Mouse (Mus musculus): Measurements from ENCODE around the gene Eif4ebp2. TPM values are rescaled to one million over a fixed set of nuclear protein-coding genes. Genes with fewer than 3 reads are reported as not detected.

Eif4ebp2 gene
- polyA plus RNA-seq, 1 experiment = 127 TPM

DNA sequence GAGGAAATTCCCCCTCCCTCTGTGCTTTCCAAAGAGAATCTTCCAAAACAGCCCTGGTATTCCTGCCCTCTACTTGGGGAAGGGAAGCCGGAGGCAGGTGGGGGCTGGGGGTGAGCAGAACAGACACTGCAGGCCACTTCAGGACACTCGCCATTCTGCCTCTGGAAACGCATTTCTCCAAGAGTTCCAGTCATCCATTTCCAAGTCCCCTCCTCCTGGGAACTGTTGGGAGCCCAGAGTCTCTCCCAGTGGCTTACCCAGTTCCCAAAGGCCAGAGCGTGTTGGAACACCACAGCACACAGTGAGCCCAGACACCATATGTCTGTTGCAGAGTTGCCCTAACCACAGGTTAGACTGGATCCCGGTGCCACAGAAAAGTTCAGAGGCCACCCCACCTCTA is 73.8 kb downstream of the Eif4ebp2 start:
- Histone ChIP-seq H3K4me3 (ENCODE audit: insufficient read depth, low read depth, low read length) (no peak overlapping the region), H3K36me3 (ENCODE audit: control insufficient read depth, insufficient read depth, low read length) (no peaks in the 10 kb centered on the region), H3K27ac (ENCODE audit: insufficient read depth, low read depth, low read length) (no peak overlapping the region), H3K27me3 (replicated peaks; ENCODE audit: control insufficient read depth, insufficient read depth, low read length) (no peaks in the 10 kb centered on the region), H3K4me1 (ENCODE audit: control insufficient read depth, insufficient read depth, low read length) (peaks cover 25% of the 10 kb centered on the region)
- TF ChIP-seq POLR2A (IDR thresholded peaks at IDR 0.05; ENCODE audit: low read depth, low read length) = no peak
- TF ChIP-seq CTCF (conservative IDR thresholded peaks at IDR 0.05; ENCODE audit: insufficient read depth, insufficient read length, low read depth, low read length) = no peak
- no peak for DNase-seq
- 68% methylated on average over 5 of the region's 5 CpGs for WGBS

Other genes starting within 250 kb of the Eif4ebp2 start
- gene Adamts14, start 179.2 kb downstream of the Eif4ebp2 start, polyA plus RNA-seq (2012; rRNA removed) = 1.3 and 1.7 TPM in 2 replicates
- gene Prf1, start 154.8 kb downstream of the Eif4ebp2 start, polyA plus RNA-seq (2012; rRNA removed) = 0.65 and 1.5 TPM in 2 replicates
- gene Pald1, start 69.1 kb downstream of the Eif4ebp2 start, polyA plus RNA-seq (2012; rRNA removed) = 8.8 and 10.8 TPM in 2 replicates
- 0.06 and 0.12 TPM in 2 replicates for gene Nodal, start 34.7 kb downstream of the Eif4ebp2 start, polyA plus RNA-seq (2012; rRNA removed)
- gene Lrrc20, start 23.1 kb upstream of the Eif4ebp2 start, polyA plus RNA-seq (2012; rRNA removed) = 4.0 and 4.6 TPM in 2 replicates
- gene Npffr1, start 142.8 kb upstream of the Eif4ebp2 start, polyA plus RNA-seq (2012; rRNA removed) = 0.05 and 0.08 TPM in 2 replicates
- 34.6 and 34.9 TPM in 2 replicates for gene Ppa1, start 195.9 kb upstream of the Eif4ebp2 start, polyA plus RNA-seq (2012; rRNA removed)
- 64.3 and 67.7 TPM in 2 replicates for gene Sar1a, start 227.6 kb upstream of the Eif4ebp2 start, polyA plus RNA-seq (2012; rRNA removed)
- 75.4 and 101 TPM in 2 replicates for gene Tysnd1, start 242.9 kb upstream of the Eif4ebp2 start, polyA plus RNA-seq (2012; rRNA removed)

Data from kidney, adult 2 months (tissue).